Mouse (Mus musculus) liver, embryonic 14.5 days (tissue): ENCODE measurements around the gene Ptprc.

Source experiments
- CTCF ChIP-seq: IDR thresholded peaks from 2 replicates; pipeline ENCODE4 v1.5.1; 2016; ENCODE audit warnings: antibody characterized with exemption, low read depth, control low read depth
- EP300 ChIP-seq: IDR thresholded peaks from 2 replicates; pipeline ENCODE4 v1.6.1; 2016; ENCODE audit warnings: antibody characterized with exemption, low read depth

DNA sequence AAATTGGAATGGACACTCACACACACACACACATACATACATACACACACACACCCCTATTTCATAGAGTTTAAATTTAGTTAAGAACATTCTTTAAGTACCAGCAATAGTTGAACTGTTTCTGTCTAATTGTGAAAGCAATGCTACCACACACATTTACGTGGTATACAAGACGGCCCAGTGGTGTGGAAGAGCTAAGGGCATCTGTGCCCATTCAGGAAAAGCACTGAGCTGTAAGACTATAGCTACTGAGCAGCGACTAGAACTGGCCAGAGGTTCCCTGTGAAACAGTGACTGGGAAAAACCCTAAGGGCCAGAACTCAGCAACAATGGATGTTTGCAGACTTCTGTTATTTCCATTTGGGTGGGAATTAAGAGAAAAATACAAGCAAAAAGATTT, 17.3 kb downstream of the Ptprc start:
- TF ChIP-seq CTCF = no peak
- TF ChIP-seq EP300 = no peak
